Mouse (Mus musculus): ENCODE results near the gene Derl3. TPM values are rescaled to one million over a fixed set of nuclear protein-coding genes. Genes with fewer than 3 reads are reported as not detected.

The Derl3 gene
- polyA plus RNA-seq (2015; fragmentation: Nextera tagmentation; extraction: Ambion mirVana): 0.67 and 1.0 TPM in 2 replicates

GRCm38 (mm10) chr10:75893089-75893750, at the start of gene Derl3:
Derl3 (plus strand) TSS chr10:75893413.

GRCm38 (mm10) chr10:75859786-75860470, 33.3 kb upstream of the Derl3 start, which contains the start of gene Mif:
Mif (minus strand) TSS chr10:75860240.

DNA sequence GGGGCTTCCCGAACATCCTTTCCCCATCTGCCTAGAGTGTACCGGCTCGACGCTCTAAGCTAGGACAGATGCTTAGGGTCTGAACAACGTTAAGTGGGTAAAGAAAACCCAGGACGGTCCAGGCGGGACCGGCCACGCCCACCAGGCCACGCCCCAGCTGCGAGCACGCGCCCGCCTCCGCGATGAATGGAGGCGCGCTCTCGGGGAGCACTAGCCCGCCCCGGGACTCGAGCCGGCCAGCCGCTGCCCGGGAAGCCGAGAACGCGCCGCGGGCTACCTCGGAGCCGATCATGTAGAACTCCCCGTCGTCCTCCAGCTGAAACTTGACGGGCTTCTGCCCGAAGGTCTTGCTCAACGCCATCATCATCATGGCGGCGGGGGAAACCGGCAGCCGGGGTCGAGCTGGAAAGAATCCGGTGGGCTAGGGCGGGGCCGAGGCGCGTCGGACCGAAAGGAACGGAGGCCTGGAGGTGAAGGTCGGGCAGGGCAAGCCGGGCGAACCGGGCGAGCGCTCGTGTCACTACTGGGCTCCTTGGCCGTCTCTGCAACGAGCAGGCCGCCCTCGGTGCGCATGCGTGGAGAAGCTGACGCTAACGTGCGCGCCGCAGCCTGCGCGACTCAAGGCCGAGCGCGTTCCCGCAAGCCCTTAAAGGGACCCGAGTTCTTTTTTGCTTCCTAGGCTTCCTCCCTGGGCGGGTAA, 28.0 kb downstream of the Derl3 start, which contains the start of gene Smarcb1:
Gene Smarcb1, minus strand, starts transcription at position 592 of the 700 bp plus-strand sequence.

GRCm38 (mm10) chr10:75932891-75933290, 39.7 kb downstream of the Derl3 start, which contains the start of gene Chchd10:
Chchd10 (plus strand) TSS chr10:75933130.

DNA sequence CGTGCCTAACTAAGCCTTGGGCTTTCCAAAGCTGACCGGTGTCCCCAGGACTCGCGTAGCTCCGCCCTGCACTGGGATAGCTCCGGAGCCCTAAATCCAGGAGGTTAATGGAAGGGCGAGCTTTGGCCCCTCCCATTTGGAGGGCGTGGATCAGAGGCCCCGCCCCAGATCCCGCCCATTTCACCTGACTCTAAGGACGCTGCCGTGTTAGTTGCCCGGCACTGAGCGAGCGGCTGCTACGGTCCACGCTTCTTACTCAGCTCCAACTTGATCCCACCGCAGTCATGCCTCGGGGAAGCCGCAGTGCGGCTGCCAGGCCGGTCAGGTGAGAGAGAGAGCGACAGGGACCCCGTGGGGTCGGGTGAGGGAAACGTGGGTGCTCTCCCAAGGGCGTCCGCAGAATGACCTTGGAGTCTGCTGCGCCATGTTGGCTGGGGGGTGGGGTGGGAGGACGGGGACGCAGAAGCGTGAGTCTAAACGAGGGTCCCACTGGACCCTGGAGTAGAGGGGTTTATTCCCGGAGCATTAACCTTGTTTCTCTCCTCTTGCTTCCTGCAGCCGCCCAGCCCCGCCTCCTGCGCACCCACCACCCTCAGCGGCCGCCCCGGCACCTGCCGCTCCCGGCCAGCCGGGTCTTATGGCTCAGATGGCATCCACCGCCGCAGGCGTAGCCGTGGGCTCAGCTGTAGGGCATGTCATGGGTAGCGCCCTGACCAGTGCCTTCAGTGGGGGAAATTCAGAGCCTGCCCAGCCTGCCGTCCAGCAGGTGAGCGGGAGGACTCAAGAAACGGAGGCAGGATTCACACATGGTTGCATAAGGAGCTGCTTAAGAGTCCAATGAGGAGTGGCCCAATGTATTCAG, 42.7 kb downstream of the Derl3 start, which contains the start of gene Mmp11:
Gene Mmp11, minus strand, starts transcription at position 817 of the 862 bp plus-strand sequence.

DNA sequence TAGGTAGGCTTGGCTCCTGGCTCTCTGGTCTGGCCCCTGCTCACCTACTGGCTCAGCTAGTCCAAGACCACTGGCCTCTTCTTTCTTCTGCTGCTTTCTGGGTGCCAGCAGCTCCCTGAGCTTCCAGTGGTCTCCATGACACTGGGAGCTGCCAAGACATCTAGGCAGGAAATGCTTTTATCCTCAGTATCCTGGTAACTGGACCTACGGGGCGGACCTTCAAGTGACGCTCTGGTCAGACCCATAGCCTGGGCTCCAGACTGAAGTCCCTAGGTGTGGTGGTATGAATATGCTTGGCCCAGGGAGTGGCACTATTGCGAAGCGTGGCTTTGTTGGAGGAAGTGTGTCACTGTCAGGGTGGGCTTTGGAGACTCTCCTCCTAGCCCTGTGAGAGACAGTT, 47.3 kb downstream of the Derl3 start, which contains the start of gene Gm867:
Gene Gm867, minus strand, starts transcription at position 153 of the 400 bp plus-strand sequence.

GRCm38 (mm10) chr10:75942736-75943477, 49.7 kb downstream of the Derl3 start, which contains the start of gene Vpreb3:
Vpreb3 (plus strand) TSS chr10:75943057.

Other genes starting within 250 kb of the Derl3 start
- gene Susd2, start 249.4 kb upstream of the Derl3 start, polyA plus RNA-seq (2015; fragmentation: Nextera tagmentation; extraction: Ambion mirVana): 3.8 and 3.9 TPM in 2 replicates
- gene Cabin1, start 129.1 kb upstream of the Derl3 start, polyA plus RNA-seq (2015; fragmentation: Nextera tagmentation; extraction: Ambion mirVana): 26.2 and 30.1 TPM in 2 replicates
- 18.3 and 25.7 TPM in 2 replicates for gene Ddt, start 120.0 kb upstream of the Derl3 start, polyA plus RNA-seq (2015; fragmentation: Nextera tagmentation; extraction: Ambion mirVana)
- not detected in 2 replicates for gene Gm20441, start 112.5 kb upstream of the Derl3 start, polyA plus RNA-seq (2015; fragmentation: Nextera tagmentation; extraction: Ambion mirVana)
- 2.4 and 3.0 TPM in 2 replicates for gene Gstt3, start 112.0 kb upstream of the Derl3 start, polyA plus RNA-seq (2015; fragmentation: Nextera tagmentation; extraction: Ambion mirVana)
- gene Gstt1, start 94.8 kb upstream of the Derl3 start, polyA plus RNA-seq (2015; fragmentation: Nextera tagmentation; extraction: Ambion mirVana): 6.4 and 7.5 TPM in 2 replicates
- gene Gstt4, start 70.9 kb upstream of the Derl3 start, polyA plus RNA-seq (2015; fragmentation: Nextera tagmentation; extraction: Ambion mirVana): not detected in 2 replicates
- 16.2 and 20.3 TPM in 2 replicates for gene Gstt2, start 56.0 kb upstream of the Derl3 start, polyA plus RNA-seq (2015; fragmentation: Nextera tagmentation; extraction: Ambion mirVana)
- gene Mif, start 33.2 kb upstream of the Derl3 start, polyA plus RNA-seq (2015; fragmentation: Nextera tagmentation; extraction: Ambion mirVana): 666 and 688 TPM in 2 replicates
- 64.1 and 66.6 TPM in 2 replicates for gene Smarcb1, start 28.2 kb downstream of the Derl3 start, polyA plus RNA-seq (2015; fragmentation: Nextera tagmentation; extraction: Ambion mirVana)
- 83.0 and 91.7 TPM in 2 replicates for gene Chchd10, start 39.7 kb downstream of the Derl3 start, polyA plus RNA-seq (2015; fragmentation: Nextera tagmentation; extraction: Ambion mirVana)
- gene Mmp11, start 43.1 kb downstream of the Derl3 start, polyA plus RNA-seq (2015; fragmentation: Nextera tagmentation; extraction: Ambion mirVana): 9.6 and 12.3 TPM in 2 replicates
- gene Gm867, start 47.3 kb downstream of the Derl3 start, polyA plus RNA-seq (2015; fragmentation: Nextera tagmentation; extraction: Ambion mirVana): 15.8 and 17.8 TPM in 2 replicates
- 41.2 and 56.8 TPM in 2 replicates for gene Vpreb3, start 49.6 kb downstream of the Derl3 start, polyA plus RNA-seq (2015; fragmentation: Nextera tagmentation; extraction: Ambion mirVana)
- not detected in 2 replicates for gene Gm5134, start 61.1 kb downstream of the Derl3 start, polyA plus RNA-seq (2015; fragmentation: Nextera tagmentation; extraction: Ambion mirVana)
- gene Zfp280b, start 139.2 kb downstream of the Derl3 start, polyA plus RNA-seq (2015; fragmentation: Nextera tagmentation; extraction: Ambion mirVana): 4.9 and 5.5 TPM in 2 replicates
- gene Slc5a4b, start 217.5 kb downstream of the Derl3 start, polyA plus RNA-seq (2015; fragmentation: Nextera tagmentation; extraction: Ambion mirVana): not detected in 2 replicates